Mouse (Mus musculus) layer of hippocampus, adult 2 months (tissue): ENCODE results near the gene Klhl3. TPM values are rescaled to one million over a fixed set of nuclear protein-coding genes. Genes with fewer than 3 reads are reported as not detected.
A peak's percentile ranks its signal among the peaks of the same experiment; 100 is the strongest.

Experiments
- DNase-seq, 2 experiments: peaks; one replicate each; pipeline ENCODE4 v3.0.0; 2022; ENCODE audit warnings: low spot score in 2 of 2
- H3K27ac ChIP-seq: fragments of 200-600 bp; 2 replicates; pipeline ENCODE4 v1.8.1; 2022
- H3K4me3 ChIP-seq: fragments of 200-600 bp; 2 replicates; pipeline ENCODE4 v1.8.1; 2022; ENCODE audit warnings: mild to moderate bottlenecking
- CTCF ChIP-seq: fragments of 200-600 bp; conservative IDR thresholded peaks from 2 replicates; pipeline ENCODE4 v1.8.1; 2022; ENCODE audit warnings: antibody characterized with exemption, mild to moderate bottlenecking, moderate library complexity
- total RNA-seq, 2 experiments: library from RNA; stranded (reverse); gene quantifications; 2 replicates each; pipeline ENCODE4 v1.2.3; 2021

The Klhl3 gene
- total RNA-seq, 2 experiments from 2014 or later, result 48.3 to 48.4 TPM

DNA sequence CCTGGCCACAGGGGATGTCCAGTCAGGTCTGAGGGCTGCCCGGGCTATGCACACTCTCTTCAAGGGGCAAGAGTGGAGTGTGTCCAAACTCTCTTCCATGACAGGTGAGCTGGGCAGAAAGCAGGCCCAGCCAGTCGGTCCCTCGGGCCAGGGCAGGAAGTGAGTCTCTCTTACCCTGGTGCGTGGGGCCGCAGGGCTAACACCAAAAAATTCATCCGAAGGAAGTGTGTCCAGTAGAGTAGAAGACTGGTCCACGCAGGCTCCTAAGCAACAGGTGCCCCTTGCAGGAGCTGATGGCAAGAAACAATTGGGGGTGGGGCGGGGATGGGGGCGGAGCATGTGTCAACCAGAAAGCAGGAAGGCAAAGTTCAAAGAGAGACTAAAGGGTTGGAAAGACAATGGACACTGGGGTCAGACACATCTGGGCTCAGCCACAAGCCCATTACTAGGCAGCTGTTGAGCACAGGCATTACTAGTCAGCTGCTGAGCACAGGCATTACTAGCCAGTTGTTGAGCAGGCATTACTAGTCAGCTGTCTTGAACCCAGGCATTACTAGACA lies 90.3 kb downstream of the Klhl3 start:
- Histone ChIP-seq H3K4me3 (no peak overlapping the region), H3K27ac (peak overlapping the region; percentile 90)
- TF ChIP-seq CTCF, result no peak
- no peak for DNase-seq

DNA sequence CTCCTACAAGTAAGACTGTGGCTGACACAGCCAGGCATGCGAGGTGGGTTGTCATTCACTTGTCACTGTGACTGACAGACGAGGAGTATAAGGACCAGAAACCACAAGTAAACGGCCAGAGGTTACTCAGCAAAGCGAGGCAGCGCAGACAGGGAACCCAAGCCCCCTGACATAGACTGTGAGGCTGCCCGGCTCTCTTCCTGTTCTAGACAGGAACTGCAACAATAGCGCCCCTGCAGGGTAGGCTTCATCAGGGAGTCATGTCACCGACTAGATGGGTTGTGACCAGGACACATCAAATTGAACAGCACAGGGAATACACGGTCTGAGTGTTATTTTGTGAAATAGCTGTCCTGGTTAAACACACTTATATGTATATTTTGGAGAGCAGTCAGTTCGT lies 93.0 kb downstream of the Klhl3 start:
- peak; percentile 50 for TF ChIP-seq CTCF
- H3K4me3 ChIP-seq, result no peak overlapping the region
- DNase-seq, result no peak
- H3K27ac ChIP-seq, result no peak overlapping the region

DNA sequence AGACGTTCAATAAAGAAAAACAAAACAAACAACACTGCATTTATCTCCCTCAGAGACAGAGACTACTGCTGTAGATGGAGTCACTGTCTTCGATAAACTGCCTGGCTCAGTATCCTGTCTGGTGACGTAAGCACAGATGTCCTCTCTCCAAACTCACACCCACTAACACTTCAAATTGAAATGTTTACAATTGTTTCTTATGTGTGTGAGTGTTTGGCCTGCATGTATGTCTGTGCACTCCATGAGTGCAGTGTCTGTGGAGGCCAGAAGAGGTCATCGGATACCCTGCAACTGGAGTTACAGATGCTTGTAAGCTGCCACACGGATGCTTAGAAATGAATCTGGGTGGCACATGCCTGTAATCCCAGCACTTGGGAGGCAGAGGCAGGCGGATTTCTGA lies 96.1 kb downstream of the Klhl3 start:
- no peak overlapping the region for H3K27ac ChIP-seq

DNA sequence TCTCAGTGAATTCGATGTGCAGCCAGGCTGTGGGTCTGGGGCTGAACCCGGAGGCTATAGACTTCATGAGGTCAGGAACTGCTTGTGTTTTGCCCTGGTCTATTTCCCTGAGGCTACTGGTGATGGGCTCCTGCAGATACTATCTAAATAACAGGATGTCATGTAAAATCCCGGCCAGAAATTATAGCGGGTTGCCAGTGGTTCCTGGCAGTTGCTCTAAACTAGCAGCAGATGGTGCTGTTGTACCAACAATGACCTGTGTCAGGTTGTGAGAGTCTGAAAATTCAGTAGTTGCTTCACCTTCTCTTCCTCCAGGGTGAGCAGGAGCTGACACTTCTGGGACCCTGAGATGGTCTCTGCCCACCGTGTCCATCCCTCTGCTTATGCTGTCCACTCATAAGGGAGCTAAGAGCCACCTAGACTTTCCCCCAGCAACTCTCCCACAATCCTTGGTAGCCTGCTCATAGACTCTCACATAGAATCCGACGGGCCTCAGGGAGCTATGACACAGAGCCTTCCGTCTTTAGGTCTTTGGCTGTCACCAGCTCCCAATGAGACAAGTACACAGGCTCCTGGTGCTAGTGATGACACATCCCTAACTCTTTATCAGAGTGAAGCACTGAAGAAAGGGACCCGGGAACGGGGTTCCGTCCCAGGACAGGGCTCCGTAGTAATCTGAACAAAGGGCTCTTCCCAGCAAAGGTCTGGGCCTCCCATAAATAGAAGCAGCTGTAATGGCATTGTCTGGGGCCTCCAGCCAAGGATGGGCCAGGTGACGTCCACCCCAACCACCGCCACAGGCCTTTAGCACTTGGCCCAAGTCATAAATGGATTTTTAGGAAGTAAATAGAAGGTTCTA lies 101.1 kb downstream of the Klhl3 start:
- Histone ChIP-seq H3K27ac (no peak overlapping the region), H3K4me3 (no peak overlapping the region)
- TF ChIP-seq CTCF, result peak; percentile 90
- peak; percentile 49 to 61 for DNase-seq

More for the DNA sequence above, 96.1 kb downstream of the Klhl3 start:
- DNase-seq, result no peak
- H3K4me3 ChIP-seq, result no peak overlapping the region
- 0 out of 2 replicates have a peak, but pooled peaks have one; percentile 17 for TF ChIP-seq CTCF

DNA sequence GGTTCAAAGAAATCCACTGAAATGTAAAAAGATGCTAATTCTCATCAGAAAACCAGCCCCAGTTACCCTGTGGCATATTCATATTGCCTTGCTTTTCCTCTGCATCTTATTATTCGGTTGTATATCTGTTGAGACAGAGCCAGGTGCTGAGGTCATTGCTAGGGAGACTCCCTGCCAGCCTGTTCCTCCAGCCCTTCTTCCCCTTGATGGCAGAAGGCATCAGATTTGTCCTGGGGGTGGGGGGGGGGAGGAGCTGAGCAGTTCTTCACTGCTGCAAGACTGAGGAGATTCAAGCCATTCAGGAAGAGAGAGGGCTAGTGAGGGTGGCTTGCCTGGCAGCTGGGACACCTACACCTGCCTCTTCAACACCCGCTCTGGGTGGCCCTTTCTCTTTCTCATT lies 101.9 kb downstream of the Klhl3 start:
- Histone ChIP-seq H3K4me3 (no peak overlapping the region), H3K27ac (no peak overlapping the region)
- no peak for DNase-seq
- no peak for TF ChIP-seq CTCF

DNA sequence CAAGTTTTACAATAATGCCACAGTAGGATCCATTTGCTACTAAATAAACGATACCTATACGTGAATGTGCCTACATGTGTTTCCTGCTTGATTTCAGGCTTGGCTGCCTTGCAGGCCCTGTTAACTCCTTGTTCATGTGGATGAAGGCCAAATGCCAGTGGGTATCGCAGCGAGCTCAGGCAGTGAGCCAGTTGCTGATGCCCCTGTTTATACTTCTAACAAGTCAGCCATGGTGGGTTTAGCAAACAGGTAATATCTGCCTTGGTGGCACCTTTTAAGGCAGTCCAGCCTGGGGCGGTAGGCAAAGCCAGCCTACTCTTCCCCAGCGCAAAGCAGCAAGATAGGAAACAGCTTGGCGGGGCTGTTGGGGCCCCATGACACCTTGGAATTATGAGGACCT lies 103.0 kb downstream of the Klhl3 start:
- no peak overlapping the region for H3K27ac ChIP-seq
- DNase-seq, result no peak
- no peak for TF ChIP-seq CTCF
- no peak overlapping the region for H3K4me3 ChIP-seq

DNA sequence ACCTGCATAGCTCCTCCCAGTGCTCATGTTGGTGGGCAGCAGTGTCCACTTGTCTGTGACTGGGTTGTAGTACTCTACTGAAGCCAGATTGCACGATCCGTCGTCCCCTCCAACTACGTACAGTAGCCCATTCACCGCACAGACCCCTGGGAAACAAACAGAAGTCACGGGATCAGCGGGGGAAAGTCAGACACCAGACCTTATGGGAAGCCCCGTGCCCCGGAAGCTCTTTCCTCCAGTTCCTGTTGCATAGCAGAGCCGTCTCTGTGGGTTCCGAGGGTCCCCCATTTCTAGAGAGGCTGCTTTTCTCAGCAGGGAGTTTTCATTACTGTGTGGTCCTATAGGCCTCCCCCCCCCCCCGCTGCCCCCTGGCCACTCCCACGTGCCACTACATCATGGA lies 104.1 kb downstream of the Klhl3 start:
- H3K4me3 ChIP-seq, result no peak overlapping the region
- H3K27ac ChIP-seq, result no peak overlapping the region
- DNase-seq, result no peak
- TF ChIP-seq CTCF, result no peak

DNA sequence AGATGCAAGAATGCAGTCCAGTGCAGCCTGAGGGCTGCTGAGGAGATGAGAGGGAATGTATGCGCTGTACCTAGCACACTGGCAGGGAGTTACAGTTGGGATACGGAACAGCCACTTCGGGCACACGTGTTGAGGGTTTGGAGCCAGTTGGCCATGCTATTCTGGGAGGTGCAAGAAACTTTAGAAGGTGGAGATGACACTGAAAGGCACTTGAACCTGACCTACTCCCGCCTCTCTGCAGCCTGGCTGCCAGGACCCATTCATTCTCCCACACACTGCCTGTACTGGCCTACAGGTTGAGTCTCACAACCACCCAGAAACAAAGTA lies 105.4 kb downstream of the Klhl3 start:
- H3K4me3 ChIP-seq, result no peak overlapping the region
- TF ChIP-seq CTCF, result no peak
- no peak overlapping the region for H3K27ac ChIP-seq
- DNase-seq, result no peak

DNA sequence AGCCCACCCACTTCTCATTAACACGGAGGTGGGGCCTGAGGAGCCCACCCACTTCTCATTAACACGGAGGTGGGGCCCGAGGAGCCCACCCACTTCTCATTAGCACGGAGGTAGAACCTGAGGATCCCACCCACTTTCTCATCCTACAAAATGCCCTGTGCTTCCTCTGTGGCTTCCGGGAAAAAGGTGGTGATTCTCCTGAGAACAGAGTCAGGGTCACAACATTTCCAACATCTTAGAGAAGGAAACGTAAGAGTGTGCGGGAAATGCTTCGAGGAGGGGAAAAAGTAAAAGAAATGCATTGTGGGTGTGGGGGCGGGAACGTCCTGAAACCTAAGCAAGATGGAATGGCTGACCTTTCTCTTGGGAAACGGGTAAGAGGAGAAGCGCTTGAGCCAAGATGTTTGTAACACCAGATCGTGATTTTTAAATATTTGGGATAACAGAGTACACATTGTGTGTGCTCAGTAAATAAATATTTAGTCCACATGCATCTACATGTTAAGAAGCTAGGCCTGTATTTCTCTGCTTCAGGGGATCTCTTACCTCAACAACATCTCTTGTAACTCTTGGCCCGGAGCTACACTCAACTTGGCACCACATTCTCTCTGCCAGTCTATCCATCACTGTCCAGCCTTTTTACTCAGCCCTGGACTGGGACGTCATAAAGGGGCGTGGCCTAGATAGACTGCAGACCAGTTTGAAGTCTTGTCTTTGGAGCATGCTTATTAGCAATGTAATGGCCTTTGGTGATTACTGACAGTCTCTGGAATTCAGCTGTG lies 105.9 kb downstream of the Klhl3 start:
- DNase-seq, result no peak
- no peak overlapping the region for H3K4me3 ChIP-seq
- H3K27ac ChIP-seq, result no peak overlapping the region
- TF ChIP-seq CTCF, result no peak

DNA sequence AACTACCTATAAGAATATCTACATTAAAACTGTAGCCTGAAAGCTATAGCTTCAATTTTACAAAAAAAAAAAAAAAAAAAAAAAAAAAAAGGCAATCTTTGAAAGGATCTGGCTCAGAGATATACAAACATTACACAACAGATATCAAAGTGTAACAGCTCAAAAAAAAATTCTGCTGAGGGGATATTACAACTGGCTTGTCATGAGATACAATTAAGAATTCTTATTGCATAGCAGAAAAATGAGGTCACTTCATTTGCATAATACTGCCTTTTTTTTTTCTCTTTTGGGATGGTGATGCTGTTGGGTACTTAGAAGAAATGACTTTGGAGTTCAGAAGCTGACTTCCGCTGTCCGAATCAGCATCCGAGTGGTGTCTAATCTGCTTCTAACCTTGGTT lies 111.6 kb downstream of the Klhl3 start:
- no peak overlapping the region for H3K4me3 ChIP-seq
- no peak overlapping the region for H3K27ac ChIP-seq
- TF ChIP-seq CTCF, result no peak
- DNase-seq, result no peak

DNA sequence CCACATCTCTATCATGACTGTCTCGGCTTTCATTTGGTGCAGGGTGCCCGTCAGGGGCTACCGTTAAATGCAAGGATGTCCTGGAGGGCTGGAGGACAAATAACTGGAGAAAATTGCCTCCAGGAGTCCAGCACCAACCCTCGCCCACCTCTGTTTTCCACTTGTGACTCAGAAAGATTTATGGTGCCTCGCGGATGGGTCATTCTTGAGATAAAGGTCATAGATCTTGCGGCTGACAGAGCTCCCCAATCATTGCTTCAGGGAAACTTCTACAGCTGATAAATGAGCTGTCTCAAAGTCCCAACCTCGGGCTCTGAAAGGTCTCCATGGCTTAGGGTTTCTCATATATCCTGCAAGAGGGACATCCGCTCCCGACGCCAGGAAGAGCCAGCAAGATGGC lies 116.9 kb downstream of the Klhl3 start:
- no peak overlapping the region for H3K27ac ChIP-seq
- DNase-seq, result no peak
- TF ChIP-seq CTCF, result no peak
- H3K4me3 ChIP-seq, result no peak overlapping the region

DNA sequence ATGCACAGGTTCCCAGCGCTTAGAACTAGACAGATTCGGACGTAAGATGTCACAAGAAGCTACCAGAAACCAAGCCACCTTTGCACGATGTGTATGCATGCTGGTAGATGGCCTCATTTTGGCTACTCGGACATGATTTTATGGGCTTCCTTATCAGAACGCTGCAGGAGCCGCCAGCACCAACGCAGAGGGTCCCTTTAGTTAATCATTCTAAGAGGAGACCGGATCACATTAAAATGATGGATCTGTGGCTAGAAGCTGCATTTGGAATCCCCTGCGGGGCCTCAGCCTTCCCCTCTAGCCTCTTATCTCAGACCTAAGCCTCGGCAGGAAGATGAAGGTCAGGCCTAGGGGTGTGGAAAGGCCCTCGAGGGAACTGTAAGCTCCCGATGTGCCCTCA lies 117.5 kb downstream of the Klhl3 start:
- no peak for TF ChIP-seq CTCF
- DNase-seq, result no peak
- H3K27ac ChIP-seq, result no peak overlapping the region

DNA sequence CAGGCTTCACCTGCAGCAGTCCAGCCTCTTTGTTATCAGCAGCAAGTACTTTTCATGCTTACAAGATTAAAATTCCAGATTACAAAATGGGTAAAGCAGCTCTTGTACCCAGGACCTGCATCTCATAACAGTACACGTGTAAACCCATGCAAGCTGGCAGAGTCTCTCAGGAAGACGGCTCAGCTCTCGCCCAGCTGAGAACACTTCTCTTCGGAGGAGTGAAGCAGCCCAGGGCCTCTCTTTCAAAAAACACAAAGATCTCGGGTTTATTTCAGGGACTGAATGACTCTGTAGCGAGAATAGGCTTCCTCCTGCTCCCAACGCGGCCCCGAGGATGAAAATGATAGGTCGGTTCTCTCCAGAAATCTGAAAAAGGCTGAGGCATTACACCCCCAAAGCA lies 128.8 kb downstream of the Klhl3 start:
- Histone ChIP-seq H3K27ac (no peak overlapping the region), H3K4me3 (no peak overlapping the region)
- no peak for DNase-seq
- TF ChIP-seq CTCF, result no peak

More for the DNA sequence above, 117.5 kb downstream of the Klhl3 start:
- H3K4me3 ChIP-seq, result no peak overlapping the region
